In genomic region chr6:99721032-99721431, GRCm38 (mm10) we compare ENCODE assay signal across 15 mouse cellular contexts. TPM values are rescaled to one million over a fixed set of nuclear protein-coding genes. Genes with fewer than 3 reads are reported as not detected.
"Had no signal": no experiment of that assay in that cellular context is flagged by ENCODE, and none has a peak within 500 bp of the region (broad histone marks: within the 10 kb centered on the region; RNA-seq: fewer than 3 reads in every experiment).

No protein-coding gene starts in this region.

- DNase-seq: lung, adult 18-20 months; lung, embryonic 14.5 days; lung, postnatal 10 days; lung, postnatal 4 days; midbrain, embryonic 14.5 days; retina, postnatal 1 day; right cerebral cortex, adult 18-20 months; right cerebral cortex, postnatal 25 days; right cerebral cortex, postnatal 4 days; spleen, adult 18-20 months; thymus, adult 18-20 months; thymus, postnatal 14 days; thymus, postnatal 36 days had no signal

- ATAC-seq: midbrain, embryonic 16.5 days had no signal

RNA-seq across cellular contexts. Expression of gene Prok2, which starts 5.2 kb away (rescaled TPM):
- total RNA-seq: megakaryocyte-erythroid progenitor cell, adult 5-6 weeks had no signal

RNA-seq across cellular contexts. Expression of gene Gpr27, which starts 28.6 kb away (rescaled TPM):
- total RNA-seq: megakaryocyte-erythroid progenitor cell, adult 5-6 weeks had no signal
